Mouse (Mus musculus) neural tube, embryonic 13.5 days (tissue): ENCODE measurements around the gene Enkd1. TPM values are rescaled to one million over a fixed set of nuclear protein-coding genes. Genes with fewer than 3 reads are reported as not detected.
A peak's percentile ranks its signal among the peaks of the same experiment; 100 is the strongest.

Experiments used
- ATAC-seq: fragments of 200-750 bp; cut with Nextera tagmentation; 2 replicates; pipeline ENCODE4 v1.8.0; 2017; ENCODE audit warnings: low read depth, mild to moderate bottlenecking, moderate TSS enrichment, moderate library complexity
- H3K27ac ChIP-seq: fragments of 300-500 bp; sonication (generic); replicated peaks from 2 replicates; pipeline ENCODE4 v1.5.1; 2015; ENCODE audit warnings: moderate library complexity, mild to moderate bottlenecking, inconsistent platforms
- H3K27me3 ChIP-seq: fragments of 300-500 bp; sonication (generic); 2 replicates; pipeline ENCODE4 v1.6.1; 2015; ENCODE audit warnings: mild to moderate bottlenecking, inconsistent platforms
- H3K36me3 ChIP-seq: fragments of 300-500 bp; sonication (generic); 2 replicates; pipeline ENCODE4 v1.6.1; 2015; ENCODE audit warnings: mild to moderate bottlenecking, inconsistent platforms
- H3K4me1 ChIP-seq: fragments of 300-500 bp; sonication (generic); replicated peaks from 2 replicates; pipeline ENCODE4 v1.6.1; 2015; ENCODE audit warnings: inconsistent platforms
- H3K4me2 ChIP-seq: fragments of 300-500 bp; sonication (generic); 2 replicates; pipeline ENCODE4 v1.6.1; 2015; ENCODE audit warnings: inconsistent platforms, mild to moderate bottlenecking, moderate library complexity
- H3K4me3 ChIP-seq: fragments of 300-500 bp; sonication (generic); 2 replicates; pipeline ENCODE4 v1.5.1; 2015; ENCODE audit warnings: mild to moderate bottlenecking, inconsistent platforms
- H3K9ac ChIP-seq: fragments of 300-500 bp; sonication (generic); 2 replicates; pipeline ENCODE4 v1.6.1; 2015; ENCODE audit warnings: moderate library complexity, mild to moderate bottlenecking, inconsistent platforms
- H3K9me3 ChIP-seq: fragments of 300-500 bp; sonication (generic); 2 replicates; pipeline ENCODE4 v1.6.1; 2016; ENCODE audit warnings: inconsistent platforms
- whole genome bisulfite sequencing: fragments of 180-500 bp; shearing (Covaris S2); methylation state at CpG from one replicate; pipeline ENCODE4 v1.1.7; 2015; 5-methylcytosine and 5-hydroxymethylcytosine counted together
- polyA plus RNA-seq: library from polyadenylated mRNA; unstranded; fragments of >200 nt; fragmentation: Nextera tagmentation; extraction: Ambion mirVana; gene quantifications from 2 replicates; pipeline ENCODE4 v1.2.1, GENCODE M21; 2015

Gene Enkd1
- polyA plus RNA-seq = 10.3 and 11.2 TPM in 2 replicates

DNA sequence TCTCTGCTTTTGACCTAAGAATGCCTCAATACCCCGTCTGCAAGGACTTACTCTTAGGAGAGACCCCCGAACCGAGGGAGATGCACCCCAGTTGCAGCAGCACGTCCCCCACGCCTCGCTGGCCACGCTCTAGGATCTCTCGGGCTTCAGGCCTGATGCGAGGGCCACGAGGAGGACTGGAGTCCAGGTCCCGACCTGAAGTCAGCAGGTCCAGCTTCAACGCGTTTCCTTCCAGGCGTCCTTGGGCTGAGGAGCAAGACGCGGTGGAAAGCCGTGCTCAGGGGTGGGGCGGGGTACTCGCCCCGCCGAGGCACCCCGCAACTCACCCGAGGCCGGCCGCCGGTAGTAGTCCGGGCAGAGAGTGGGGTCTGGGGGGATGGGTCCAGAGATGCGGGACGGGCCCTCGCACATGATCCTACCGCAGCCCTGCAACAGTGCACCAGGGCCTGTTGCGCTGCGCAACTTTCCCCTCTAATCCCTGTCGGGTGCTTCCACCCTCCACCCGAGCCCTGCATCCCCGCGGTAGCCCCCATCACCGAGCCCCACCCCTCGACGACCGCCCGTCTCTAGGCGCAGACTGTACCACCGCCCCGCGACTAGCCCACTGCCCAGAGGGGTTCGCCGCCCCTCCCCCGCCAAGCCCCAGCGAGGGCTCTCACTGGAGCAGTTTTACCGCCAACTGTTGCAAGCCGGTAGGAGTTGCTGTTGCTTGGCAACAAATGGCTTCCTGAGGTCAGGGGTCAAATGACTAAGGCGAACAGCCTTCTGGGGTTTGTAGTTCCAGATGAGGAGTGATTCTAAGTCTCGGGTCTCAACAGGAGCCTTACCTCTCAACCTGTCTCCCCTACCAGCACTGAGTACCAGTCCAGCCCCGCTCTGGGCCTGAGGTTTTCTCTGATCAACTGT is at the start of gene Enkd1, which contains the start of gene 4933405L10Rik:
Gene Enkd1, minus strand, starts transcription at position 713 of the 906 bp plus-strand sequence.
Gene 4933405L10Rik, plus strand, starts transcription at position 158 of the 906 bp plus-strand sequence.
- peak within 1 kb of the TSS; percentile 97 for H3K4me2 ChIP-seq
- H3K27me3 ChIP-seq = no peaks in the 10 kb centered on the region
- WGBS = under 1% methylated on average over 55 of the region's 55 CpGs
- H3K27ac ChIP-seq = no peak within 1 kb of the TSS
- H3K36me3 ChIP-seq = peaks cover 16% of the 10 kb centered on the region
- H3K4me3 ChIP-seq = peak within 1 kb of the TSS; percentile 52
- H3K9ac ChIP-seq = peak within 1 kb of the TSS; percentile 71
- H3K4me1 ChIP-seq = peaks cover 20% of the 10 kb centered on the region
- H3K9me3 ChIP-seq = no peaks in the 10 kb centered on the region
- peak; percentile 69 for ATAC-seq

DNA sequence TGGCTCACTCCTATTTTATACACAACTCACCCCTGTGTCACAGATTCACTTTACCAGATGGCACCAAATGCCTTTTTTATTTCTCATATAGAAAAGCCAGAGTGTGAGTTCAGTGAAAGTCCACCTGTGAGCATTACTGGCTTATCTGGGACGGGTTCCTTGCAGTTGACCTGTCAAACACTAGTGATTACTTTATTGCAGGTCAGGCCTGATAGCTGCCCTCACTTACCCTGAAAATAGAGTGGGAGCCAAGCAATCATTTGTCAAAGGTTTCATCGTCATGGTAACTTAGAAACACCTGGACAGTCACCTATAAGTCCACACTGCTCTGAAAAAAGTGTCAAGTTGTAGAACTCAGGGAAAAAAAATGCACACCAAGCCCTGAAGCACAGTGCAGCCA is 46.7 kb upstream of the Enkd1 start:
- H3K27ac ChIP-seq = no peak overlapping the region
- H3K9ac ChIP-seq = no peak overlapping the region
- 67% methylated on average over 2 of the region's 2 CpGs for WGBS
- H3K36me3 ChIP-seq = no peaks in the 10 kb centered on the region
- H3K27me3 ChIP-seq = no peaks in the 10 kb centered on the region
- H3K4me1 ChIP-seq = peaks cover 73% of the 10 kb centered on the region
- no peak overlapping the region for H3K4me3 ChIP-seq
- ATAC-seq = no peak
- H3K9me3 ChIP-seq = no peaks in the 10 kb centered on the region
- H3K4me2 ChIP-seq = no peak overlapping the region

DNA sequence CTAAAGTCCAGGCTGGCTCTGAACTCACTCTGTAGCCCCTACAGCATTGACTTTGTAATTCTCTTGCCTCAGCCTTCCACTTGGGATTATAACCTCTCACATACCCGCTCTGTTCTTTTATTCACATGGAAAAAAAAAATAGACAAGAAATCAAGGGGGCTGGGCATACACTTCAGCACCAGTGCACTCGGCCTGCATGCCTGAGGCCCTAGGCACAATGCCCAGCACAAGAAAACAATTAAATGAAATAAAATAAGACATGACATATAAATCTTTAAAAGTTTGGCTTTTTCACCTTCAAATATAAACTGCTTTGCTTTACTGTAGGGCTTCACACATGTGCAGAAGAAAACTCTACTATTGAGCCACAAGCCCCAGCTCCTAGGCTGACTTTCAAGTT is 45.9 kb upstream of the Enkd1 start:
- H3K36me3 ChIP-seq = no peaks in the 10 kb centered on the region
- H3K9me3 ChIP-seq = no peaks in the 10 kb centered on the region
- no peak overlapping the region for H3K9ac ChIP-seq
- no peaks in the 10 kb centered on the region for H3K27me3 ChIP-seq
- no peak overlapping the region for H3K4me2 ChIP-seq
- no peak overlapping the region for H3K4me3 ChIP-seq
- 64% methylated on average over 2 of the region's 2 CpGs for whole genome bisulfite sequencing
- peaks cover 73% of the 10 kb centered on the region for H3K4me1 ChIP-seq
- H3K27ac ChIP-seq = no peak overlapping the region
- no peak for ATAC-seq

DNA sequence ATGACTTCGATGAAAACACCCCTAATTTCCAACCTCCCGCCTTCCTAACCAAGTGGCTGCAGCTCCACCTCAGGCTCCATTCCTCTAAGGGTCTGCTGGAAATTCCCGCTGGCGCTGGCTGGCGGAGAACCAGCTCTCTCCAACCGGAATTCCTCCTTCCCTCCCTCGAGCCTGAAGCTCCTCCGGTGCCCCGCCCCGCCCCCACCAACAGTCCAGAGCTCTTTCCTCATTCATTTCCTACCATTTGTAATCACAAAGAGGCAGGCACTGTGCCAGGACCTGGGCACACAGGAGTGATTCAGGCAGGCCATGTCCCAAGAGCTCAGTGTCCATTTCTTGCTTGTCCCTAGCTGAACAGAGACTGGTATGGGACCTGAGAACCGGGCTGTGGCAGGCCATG is 42.6 kb upstream of the Enkd1 start:
- Histone ChIP-seq H3K9me3 (no peaks in the 10 kb centered on the region), H3K36me3 (peaks cover 6% of the 10 kb centered on the region; the same call in 1 of the 2 replicates), H3K4me2 (peak overlapping the region; percentile 38), H3K9ac (no peak overlapping the region), H3K4me1 (peaks cover 65% of the 10 kb centered on the region), H3K4me3 (no peak overlapping the region), H3K27me3 (no peaks in the 10 kb centered on the region), H3K27ac (peak overlapping the region; percentile 46; the same call in 1 of the 2 replicates)
- WGBS = 10% methylated on average over 11 of the region's 11 CpGs
- ATAC-seq = peak; percentile 52; the same call in 1 of the 2 replicates

DNA sequence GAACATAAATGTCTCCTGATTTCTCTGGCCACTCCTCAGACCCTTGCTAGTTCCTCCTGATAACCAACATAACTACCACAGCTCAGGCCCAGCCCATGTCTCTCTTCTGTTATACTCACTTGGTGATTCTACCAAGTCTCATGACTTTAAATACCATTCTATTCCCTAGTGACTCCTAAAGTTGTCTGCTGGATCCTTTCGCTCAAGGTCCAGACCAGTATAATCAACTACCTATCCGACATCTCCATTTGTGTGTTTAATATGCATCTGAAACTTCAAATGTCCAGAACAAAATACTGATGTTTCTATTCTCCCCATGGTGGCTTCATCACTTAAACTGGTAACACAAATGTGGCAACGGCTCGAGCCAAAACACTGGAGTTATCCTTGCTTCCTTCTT is 35.3 kb upstream of the Enkd1 start:
- Histone ChIP-seq H3K4me1 (peaks cover 18% of the 10 kb centered on the region), H3K4me3 (no peak overlapping the region), H3K36me3 (peaks cover 6% of the 10 kb centered on the region; the same call in 1 of the 2 replicates), H3K4me2 (no peak overlapping the region), H3K9me3 (no peaks in the 10 kb centered on the region), H3K27me3 (no peaks in the 10 kb centered on the region), H3K27ac (no peak overlapping the region), H3K9ac (no peak overlapping the region)
- 80% methylated on average over 4 of the region's 4 CpGs for WGBS
- ATAC-seq = no peak

DNA sequence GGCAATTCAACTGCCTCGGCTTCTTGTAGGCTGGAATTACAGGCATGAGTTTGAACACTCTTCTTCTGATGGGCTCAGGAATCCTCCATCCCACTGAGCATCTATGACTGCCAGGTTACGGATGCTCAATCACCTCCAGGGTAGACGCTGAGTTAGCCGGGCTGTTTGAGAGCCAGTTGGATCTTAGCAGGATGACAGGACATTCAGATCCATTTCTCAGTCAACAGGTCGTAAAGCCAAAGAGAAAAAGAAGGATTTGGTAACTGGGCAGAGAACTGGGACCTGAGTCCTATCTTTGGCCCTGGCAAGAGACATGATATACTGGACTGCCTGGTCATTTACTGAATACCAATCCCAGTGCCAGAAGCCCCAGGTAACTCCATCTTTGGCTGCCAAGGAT is 31.2 kb upstream of the Enkd1 start:
- 95% methylated on average over 5 of the region's 5 CpGs for WGBS
- H3K4me3 ChIP-seq = no peak overlapping the region

DNA sequence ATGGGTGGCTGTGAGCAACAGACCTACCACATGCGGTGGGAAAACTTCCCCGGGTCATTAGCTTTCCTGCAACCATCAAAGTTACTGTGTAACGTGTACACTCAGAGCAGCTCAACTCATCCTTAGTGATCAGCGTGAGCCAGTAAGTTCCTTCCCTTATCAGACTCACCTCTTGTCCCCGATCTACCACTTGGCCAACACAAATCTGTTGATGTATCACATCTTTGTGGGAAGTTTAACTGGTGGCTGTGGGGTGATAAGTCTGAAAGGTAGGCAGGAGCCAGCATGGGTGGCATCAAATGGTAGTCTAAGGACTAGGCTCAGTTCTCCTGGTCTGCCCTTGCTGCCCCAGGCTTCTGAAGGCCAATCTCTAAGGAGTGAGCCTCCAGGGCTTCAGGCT is 24.2 kb upstream of the Enkd1 start:
- Histone ChIP-seq H3K4me2 (no peak overlapping the region), H3K36me3 (peaks cover 25% of the 10 kb centered on the region), H3K9ac (no peak overlapping the region), H3K27ac (no peak overlapping the region), H3K4me1 (no peaks in the 10 kb centered on the region), H3K27me3 (no peaks in the 10 kb centered on the region), H3K4me3 (no peak overlapping the region), H3K9me3 (no peaks in the 10 kb centered on the region)
- 93% methylated on average over 5 of the region's 5 CpGs for WGBS
- ATAC-seq = no peak

More for the DNA sequence above, 31.2 kb upstream of the Enkd1 start:
- no peak overlapping the region for H3K9ac ChIP-seq
- no peaks in the 10 kb centered on the region for H3K9me3 ChIP-seq
- no peak overlapping the region for H3K27ac ChIP-seq
- H3K4me2 ChIP-seq = no peak overlapping the region
- H3K4me1 ChIP-seq = peaks cover 8% of the 10 kb centered on the region
- H3K36me3 ChIP-seq = no peaks in the 10 kb centered on the region
- H3K27me3 ChIP-seq = no peaks in the 10 kb centered on the region
- ATAC-seq = no peak

DNA sequence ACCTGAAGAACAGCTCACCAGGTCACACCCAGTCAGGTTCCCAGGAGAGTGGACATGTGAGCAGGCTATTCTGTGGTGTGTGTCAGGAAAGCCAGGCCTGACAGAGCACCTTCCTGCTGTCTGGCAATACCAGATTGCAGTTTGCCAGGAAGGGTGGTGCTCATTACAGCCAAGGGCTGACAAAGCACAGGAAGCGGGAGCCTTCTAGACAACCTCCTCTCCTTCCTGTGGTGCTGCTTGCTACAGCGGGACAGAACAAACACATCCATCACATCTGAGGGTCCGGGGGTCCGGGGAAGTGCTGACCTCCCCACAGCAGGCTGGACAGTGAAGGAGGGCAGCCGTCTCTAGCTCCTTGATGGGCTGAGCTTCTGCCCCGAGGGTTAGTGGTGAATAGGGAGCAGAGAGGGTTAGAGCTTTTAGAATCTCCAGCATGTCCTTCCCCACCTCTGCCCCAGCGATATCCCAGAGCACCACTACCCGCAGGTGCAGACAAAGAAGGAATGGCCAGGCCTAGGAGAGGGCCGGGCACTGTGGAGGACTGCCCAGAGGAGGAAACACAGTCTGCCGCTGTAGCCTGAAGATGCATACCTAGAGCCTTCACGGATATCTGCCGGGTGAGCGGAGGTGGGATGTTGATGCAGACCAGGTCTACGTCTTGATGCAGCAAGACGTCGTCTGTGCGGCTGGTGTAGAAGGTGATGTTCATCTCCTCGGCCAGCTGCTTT is 19.6 kb upstream of the Enkd1 start:
- Histone ChIP-seq H3K9ac (no peak overlapping the region), H3K36me3 (peaks cover 57% of the 10 kb centered on the region), H3K4me2 (no peak overlapping the region), H3K4me1 (no peaks in the 10 kb centered on the region), H3K4me3 (no peak overlapping the region), H3K27me3 (no peaks in the 10 kb centered on the region), H3K27ac (peak overlapping the region; percentile 59), H3K9me3 (no peaks in the 10 kb centered on the region)
- ATAC-seq = no peak
- WGBS = 87% methylated on average over 18 of the region's 18 CpGs

DNA sequence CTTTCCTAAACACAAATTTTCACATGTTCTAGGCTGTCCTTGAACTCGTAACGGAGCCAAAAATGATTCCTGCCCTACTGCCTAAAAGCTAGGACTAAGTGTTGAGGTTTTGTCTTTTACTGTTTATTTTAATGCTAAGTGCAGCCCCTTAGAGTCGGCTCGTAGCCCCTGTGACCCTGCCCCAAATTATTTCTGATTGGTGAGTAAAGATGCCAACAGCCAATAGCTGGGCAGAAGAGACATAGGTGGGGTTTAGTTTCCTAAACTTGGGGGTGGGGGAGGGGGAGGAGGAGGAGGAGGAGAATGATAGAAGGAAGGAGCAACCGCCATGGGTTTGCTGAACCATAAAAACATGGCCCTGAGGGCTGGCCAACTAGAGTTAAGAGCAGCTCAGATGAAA is 17.7 kb upstream of the Enkd1 start:
- Histone ChIP-seq H3K4me2 (no peak overlapping the region), H3K36me3 (peaks cover 56% of the 10 kb centered on the region), H3K4me3 (no peak overlapping the region), H3K27me3 (no peaks in the 10 kb centered on the region), H3K27ac (no peak overlapping the region), H3K4me1 (no peaks in the 10 kb centered on the region), H3K9me3 (no peaks in the 10 kb centered on the region), H3K9ac (no peak overlapping the region)
- ATAC-seq = no peak
- 80% methylated on average over 5 of the region's 5 CpGs for WGBS

DNA sequence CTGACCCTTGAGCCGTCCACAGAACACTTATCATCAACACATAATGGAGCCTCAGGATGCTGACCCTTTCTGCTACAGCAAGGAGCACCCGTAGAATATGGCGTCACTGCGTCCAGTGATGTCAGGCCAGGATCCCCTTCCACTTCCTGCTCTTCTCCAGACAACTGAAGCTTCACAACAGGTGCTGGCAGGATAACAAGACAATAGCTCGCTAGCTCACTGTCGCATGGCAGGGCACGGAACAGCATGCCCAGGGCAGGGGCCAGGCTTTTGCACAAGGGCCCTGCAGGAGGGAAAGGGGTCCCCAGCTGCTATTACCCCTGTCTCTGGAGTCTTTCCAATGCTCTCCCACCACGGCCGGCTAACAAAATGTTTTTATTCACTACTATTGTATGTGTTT is 14.9 kb upstream of the Enkd1 start:
- no peaks in the 10 kb centered on the region for H3K27me3 ChIP-seq
- no peaks in the 10 kb centered on the region for H3K9me3 ChIP-seq
- H3K36me3 ChIP-seq = peaks cover 55% of the 10 kb centered on the region
- no peak overlapping the region for H3K27ac ChIP-seq
- WGBS = 92% methylated on average over 9 of the region's 9 CpGs
- no peaks in the 10 kb centered on the region for H3K4me1 ChIP-seq
- no peak for ATAC-seq
- no peak overlapping the region for H3K4me3 ChIP-seq
- H3K9ac ChIP-seq = no peak overlapping the region
- no peak overlapping the region for H3K4me2 ChIP-seq

DNA sequence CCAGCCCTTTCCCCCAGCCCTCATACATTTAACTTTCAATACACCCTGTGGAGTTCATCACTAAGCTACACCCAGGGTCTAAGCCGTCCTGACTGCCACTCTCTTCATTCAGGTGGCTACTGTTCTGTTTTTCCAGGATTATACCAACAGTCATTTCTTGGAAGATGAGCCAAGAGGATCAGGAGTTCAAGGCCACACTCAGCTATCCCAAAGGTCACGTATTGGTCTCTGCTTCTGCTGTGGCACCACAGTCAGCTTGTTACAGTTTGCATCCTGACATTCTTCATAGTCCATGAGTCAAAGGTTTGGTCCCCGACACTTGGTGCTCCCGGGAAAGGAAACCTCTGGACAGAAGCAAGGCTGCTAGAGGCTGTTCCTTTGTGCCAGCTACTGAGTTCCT is 11.6 kb upstream of the Enkd1 start:
- H3K27me3 ChIP-seq = no peaks in the 10 kb centered on the region
- no peak for ATAC-seq
- 86% methylated on average over 4 of the region's 4 CpGs for WGBS
- H3K36me3 ChIP-seq = peaks cover 55% of the 10 kb centered on the region
- H3K4me1 ChIP-seq = no peaks in the 10 kb centered on the region
- no peak overlapping the region for H3K27ac ChIP-seq
- H3K9me3 ChIP-seq = no peaks in the 10 kb centered on the region
- H3K4me3 ChIP-seq = no peak overlapping the region
- H3K4me2 ChIP-seq = no peak overlapping the region
- H3K9ac ChIP-seq = no peak overlapping the region

DNA sequence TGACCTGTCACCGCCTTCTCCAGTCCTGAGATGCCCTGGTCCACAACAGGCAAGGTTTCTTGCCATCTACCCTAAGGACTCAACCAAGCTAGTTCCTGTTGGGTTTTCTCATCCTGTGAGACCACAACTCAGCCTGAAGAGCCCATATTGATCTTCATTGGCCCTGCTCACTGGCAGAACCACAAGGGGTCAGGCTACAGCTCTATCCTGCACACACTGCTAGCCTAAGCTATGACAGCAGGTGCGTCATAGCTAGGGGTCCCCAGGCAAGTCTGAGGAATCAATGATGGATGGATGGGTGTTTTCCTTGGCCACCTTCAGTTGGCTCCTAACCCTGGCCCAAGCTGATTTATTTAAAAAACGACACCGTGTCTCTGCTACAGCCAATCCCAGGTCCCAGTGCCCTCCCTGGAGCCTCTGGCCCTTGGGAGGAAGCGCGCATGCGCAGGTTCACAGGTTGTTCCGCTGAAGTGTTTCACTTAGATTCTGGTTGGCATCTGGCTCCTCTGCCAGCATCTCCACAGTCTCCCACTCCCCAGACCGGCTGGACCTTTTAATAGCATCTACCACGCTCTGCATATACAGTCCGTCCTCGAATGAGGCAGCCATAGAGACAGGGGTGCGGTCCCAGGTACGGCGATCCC is 8.4 kb upstream of the Enkd1 start:
- ATAC-seq = no peak
- peaks cover 38% of the 10 kb centered on the region for H3K36me3 ChIP-seq
- no peak overlapping the region for H3K9ac ChIP-seq
- 93% methylated on average over 15 of the region's 15 CpGs for WGBS
- H3K9me3 ChIP-seq = no peaks in the 10 kb centered on the region
- no peak overlapping the region for H3K4me3 ChIP-seq
- no peak overlapping the region for H3K4me2 ChIP-seq
- no peaks in the 10 kb centered on the region for H3K27me3 ChIP-seq
- no peak overlapping the region for H3K27ac ChIP-seq
- H3K4me1 ChIP-seq = no peaks in the 10 kb centered on the region
